Mouse (Mus musculus) heart, postnatal 4 days (tissue): ENCODE data around the gene Hoxd4. TPM values are rescaled to one million over a fixed set of nuclear protein-coding genes. Genes with fewer than 3 reads are reported as not detected.

ENCODE experiments used
- DNase-seq: peaks from one replicate; pipeline ENCODE4 v3.0.0; 2021
- total RNA-seq, 2 experiments: library from RNA; stranded (reverse); gene quantifications; 2 replicates each; pipeline ENCODE4 v1.2.3; 2021

Hoxd4 gene
- total RNA-seq = under 1 TPM; 0.45 TPM

DNA sequence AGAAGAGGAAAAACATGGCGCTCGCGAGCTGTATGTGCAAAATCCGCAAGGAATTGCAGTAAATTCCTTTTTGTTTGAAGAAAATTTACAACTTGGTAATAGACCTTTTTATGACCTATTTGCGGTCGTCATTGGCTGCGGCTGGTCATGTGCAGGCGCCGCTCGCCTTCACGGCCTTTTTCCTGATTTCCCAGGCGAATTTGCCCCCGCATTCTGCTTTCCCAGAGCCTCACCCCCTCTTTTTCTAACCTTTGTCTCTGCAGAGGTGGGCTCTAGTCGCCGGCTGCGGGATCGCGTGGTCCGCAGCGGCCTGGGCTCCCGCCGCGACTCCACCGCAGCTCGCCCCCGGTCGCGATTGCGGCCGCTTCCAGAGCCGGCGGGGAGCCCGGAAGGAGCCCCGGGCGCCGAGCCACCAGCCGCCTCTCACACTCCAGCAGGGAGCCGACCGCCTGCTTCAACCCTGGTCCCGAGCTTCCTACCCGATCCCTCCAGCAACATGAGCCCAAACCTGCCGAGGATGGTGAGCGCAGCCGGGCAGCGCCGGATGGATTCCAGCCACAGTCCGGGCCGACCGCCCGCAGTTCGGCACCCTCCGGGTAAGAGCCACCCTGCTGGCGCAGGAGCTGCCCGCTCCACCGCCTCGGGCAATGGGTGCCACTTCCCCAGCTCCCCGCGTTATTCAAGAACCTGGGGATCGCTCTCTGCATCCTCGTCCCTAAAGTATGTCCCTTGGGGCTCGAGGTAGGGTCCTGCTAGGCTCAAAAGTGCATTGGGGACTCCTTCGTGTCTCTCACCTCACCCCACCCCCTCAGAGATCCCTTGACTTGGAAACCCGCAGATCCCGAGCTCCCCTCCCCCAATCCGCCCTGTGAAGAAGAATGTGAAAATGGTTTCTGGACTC lies at the start of gene Hoxd4, which contains the start of gene Hoxd3:
Gene Hoxd4 (plus strand): TSS at position 209 of the 901 bp plus-strand sequence.
Gene Hoxd3 (plus strand): TSS at position 207 of the 901 bp plus-strand sequence.
- DNase-seq = peak; percentile 41

DNA sequence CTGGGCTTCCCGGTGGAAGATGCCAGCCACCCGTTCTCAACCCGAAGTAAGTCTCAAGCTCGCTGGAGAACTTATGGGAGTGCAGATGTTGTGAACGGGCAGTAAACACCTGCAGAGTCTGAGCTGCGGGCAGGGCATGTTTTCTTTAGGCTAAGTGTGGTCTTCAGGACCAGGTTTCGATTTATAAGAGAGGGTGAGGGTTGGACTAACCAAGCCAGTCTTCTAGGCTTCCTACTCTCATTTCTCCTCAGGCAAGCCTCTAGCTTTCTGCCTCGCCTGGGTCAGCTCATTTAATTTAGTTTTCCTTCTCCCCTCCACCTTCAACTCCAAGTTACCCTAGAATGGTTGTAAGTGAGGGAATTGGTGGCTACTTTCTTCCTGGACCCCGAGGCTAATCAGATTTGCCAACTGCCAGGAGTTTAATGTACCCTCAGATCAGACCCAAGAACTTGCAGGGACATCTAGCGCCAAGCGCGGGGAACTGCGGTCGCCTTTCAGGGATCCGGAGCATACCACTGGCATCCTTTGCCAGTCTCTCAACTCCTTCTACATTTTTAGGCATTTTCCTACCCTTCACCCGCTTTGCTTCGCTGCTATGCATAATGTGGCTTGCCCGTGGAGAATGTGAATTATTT lies 48.3 kb upstream of the Hoxd4 start:
- peak; percentile 62 for DNase-seq

DNA sequence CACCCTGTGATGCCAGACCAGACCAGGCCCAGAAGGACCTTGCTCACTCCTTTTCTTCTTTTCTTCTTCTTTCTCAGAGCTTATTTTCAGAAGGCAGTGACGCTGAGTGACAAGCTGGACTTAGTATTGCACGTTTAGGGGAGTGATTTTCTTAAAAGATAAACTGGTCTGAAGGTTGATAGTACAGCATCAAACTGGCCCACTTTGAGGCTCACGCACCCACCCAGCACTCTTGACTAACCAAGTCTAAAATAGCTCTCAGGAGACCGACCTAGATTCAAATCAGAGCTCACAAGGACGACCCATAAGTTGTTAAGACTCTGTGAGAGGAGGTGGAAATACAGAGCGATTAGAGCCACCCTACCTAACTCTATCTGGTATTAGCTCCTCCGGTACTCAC lies 45.3 kb upstream of the Hoxd4 start:
- no peak for DNase-seq

DNA sequence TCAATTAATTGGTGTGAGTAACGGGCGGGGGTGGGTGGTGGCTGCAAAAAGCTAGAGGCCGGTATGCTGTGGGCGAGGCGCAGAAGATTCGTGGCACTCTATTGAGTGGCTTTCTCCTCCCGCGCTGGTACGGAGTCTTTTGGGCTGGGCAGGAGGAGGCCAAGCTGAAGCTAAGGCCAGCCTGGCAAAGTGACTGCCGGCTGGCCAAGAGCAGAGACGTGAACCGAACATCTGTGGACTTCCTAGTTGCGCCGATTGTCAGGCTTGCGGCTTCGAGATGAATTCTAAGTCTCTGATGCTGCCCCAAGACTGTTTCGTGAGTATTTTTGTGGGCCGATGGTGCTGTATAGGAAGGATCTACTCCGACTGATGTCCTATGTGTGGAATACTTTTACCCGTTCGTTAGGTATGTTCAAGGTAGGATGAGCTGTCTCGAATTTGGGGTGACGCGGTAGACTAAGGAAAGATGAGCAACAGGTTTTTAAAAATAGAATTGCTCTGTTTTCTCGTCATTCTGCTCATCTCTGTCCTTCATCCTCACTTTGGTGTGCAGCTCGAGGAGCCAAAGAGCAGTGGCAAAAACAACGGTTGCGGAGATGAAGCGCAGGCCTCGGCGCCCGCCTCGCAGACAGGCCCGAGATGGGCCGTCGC lies 44.4 kb upstream of the Hoxd4 start:
- no peak for DNase-seq

DNA sequence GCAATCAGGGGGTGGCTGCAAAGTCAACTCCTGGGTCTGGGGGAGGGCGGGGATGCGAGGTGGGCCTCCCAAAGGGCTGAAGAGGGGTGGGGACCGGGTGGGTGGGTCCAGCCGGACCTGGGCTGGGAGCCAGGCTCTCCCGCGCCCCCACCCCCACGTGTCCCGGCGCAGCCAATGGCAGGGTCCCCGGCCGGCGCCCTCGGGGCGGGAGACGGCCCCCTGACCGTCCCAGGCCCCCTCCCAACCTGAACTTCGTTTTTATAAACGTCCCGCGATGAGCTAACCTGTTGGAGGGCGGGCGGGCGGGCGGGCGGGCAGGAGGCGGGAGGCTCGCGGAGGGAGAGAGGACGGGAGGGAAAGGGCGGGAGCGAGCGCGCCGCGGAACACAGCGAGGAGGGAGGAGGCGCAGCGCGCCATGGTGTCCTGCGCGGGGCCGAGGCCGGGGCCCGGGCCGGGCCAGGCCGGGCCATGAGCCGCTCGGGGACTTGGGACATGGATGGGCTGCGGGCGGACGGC lies 43.8 kb upstream of the Hoxd4 start, which contains the start of gene Hoxd13:
Gene Hoxd13 (plus strand): TSS at position 469 of the 516 bp plus-strand sequence.
- no peak for DNase-seq

DNA sequence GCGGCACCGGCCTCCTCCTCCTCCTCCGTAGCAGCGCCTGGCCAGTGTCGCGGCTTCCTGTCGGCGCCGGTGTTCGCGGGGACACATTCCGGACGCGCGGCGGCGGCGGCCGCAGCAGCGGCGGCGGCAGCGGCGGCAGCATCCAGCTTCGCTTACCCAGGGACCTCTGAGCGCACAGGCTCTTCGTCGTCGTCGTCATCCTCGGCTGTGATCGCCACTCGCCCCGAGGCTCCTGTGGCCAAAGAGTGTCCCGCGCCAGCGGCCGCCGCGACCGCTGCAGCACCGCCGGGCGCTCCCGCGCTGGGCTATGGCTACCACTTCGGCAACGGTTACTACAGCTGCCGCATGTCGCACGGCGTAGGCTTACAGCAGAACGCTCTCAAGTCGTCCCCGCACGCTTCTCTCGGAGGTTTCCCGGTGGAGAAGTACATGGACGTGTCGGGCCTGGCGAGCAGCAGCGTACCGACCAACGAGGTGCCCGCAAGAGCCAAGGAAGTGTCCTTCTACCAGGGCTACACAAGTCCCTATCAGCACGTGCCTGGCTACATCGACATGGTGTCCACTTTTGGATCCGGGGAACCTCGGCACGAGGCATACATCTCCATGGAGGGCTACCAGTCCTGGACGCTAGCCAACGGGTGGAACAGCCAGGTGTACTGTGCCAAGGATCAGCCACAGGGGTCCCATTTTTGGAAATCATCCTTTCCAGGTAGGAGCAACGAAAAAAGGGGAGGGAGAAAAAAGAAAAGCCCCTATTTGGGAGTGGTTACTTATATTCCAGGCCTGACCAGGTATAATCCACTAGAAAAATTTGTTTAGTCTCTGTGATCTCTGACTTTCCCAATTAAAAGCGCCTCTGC lies 43.1 kb upstream of the Hoxd4 start:
- no peak for DNase-seq

DNA sequence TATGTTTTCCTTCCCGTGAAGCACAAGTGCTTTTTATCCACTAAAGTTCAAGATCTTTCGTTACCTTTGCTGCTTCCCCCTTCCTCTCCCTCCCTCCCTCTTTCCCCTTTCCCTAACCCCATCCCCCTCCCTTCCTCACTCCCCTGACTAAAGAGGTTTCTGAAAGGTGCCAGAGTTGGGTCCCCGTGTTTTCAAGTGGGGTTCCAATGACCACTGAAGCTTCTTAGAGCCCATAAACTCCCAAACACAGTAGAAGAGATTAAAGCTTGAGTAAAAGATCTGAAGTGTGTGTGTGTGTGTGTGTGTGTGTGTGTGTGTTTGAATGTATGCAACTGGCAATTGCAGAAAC lies 42.5 kb upstream of the Hoxd4 start:
- DNase-seq = no peak

DNA sequence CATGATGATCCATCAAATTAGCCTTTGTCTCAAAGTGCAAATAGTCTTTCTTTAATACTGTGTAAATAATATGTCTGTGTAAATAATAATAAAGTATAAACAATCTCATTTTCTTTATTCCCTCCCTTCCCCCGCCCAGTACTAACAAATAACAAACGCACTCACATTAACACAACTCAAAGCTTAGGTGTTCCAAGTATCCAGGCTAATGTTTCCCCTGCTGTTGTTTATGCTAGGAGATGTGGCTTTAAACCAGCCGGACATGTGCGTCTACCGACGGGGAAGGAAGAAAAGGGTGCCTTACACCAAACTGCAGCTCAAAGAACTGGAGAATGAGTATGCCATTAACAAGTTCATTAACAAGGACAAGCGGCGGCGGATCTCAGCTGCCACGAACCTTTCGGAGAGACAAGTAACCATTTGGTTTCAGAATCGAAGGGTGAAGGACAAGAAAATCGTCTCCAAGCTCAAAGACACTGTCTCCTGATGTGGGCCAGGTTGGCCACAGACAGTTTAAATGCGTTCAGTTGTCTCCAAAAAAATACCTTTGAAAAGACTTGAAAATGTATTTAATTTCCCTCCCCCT lies 42.0 kb upstream of the Hoxd4 start:
- no peak for DNase-seq

DNA sequence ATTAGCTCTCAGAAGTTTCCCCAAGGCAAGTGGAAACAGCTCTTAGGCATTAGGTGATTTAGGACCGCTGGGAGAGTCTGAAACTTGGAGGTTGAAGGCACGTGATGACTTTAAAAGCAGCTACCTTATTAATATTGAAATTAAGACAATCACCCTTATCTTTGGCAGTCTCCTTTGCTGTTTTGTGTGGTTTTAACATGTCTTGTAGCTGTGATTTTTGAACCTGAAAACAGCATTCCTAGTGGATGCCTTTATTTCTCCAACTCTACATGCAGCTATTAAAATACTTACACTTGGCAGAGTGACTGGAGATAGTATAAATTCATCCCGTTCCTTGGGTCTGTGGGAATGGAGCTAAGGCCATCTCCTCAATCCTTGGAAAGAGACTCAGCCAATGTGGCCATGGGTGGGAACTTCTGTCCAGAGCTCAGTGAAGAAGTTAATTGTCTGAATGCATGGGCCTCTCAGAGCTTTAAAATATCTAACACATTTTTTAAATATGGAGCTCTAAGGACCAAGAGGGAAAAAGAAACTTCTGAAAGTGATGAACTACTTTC lies 41.0 kb upstream of the Hoxd4 start:
- no peak for DNase-seq

DNA sequence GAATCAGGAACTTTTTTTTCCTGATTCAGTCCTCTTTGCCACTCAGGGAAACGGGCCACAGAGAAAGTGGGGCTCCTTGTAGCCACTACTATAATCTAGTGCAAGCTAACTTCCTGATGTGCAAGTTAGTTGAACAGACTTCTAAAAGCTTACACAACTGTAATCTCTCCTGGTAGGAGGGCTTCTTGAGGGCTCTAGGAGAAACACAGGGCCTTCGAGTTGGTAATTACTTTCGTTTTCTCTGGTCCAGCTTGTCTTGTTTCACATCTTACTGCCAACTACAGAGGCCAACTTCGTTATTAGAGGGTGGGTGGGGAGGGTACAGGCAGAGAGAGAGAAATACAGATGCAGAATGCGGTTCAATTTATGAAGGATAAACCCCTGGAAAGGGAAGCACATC lies 39.9 kb upstream of the Hoxd4 start:
- DNase-seq = no peak

DNA sequence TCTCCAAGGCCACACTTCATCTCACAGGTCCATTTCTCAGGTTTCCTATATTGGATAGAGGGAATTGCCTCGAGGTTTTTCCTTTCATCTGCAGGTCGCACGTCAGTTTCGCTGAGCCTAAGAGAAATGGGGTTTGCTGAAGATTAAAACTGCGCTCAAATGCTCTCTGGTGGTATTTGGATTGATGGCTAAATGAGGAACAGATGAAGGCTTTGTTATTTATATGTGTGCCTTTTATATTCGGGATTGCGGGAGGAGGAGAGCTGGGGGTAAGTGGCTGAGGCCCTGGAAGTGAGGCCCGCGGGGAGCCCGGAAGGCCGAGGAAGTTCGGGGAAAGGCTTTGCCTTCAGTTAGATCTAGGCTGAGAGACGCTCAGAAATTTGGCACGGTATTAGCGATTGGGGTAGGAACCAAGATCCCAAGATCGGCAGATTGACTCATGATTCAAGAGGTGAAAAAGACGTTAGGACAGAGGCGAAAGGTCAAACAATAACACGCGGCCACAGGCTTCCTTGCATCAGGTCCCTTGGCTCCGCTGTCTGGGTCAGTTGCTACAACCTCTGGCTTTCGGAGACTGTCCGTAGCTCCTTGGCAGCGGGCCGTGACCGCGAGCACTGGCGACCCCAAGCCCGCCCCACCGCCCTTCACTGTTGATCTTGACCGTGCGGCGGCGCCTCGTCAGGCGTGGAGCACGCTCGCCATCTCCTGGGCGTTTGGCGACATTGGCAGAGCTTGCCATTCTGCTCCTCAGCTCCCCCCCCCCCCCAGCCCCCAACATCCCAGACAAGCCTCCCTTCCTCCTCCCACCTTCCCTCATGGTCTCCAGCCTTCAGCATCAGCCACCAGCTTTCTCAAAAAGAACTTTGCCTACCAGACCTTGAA lies 39.0 kb upstream of the Hoxd4 start:
- DNase-seq = peak; percentile 75

DNA sequence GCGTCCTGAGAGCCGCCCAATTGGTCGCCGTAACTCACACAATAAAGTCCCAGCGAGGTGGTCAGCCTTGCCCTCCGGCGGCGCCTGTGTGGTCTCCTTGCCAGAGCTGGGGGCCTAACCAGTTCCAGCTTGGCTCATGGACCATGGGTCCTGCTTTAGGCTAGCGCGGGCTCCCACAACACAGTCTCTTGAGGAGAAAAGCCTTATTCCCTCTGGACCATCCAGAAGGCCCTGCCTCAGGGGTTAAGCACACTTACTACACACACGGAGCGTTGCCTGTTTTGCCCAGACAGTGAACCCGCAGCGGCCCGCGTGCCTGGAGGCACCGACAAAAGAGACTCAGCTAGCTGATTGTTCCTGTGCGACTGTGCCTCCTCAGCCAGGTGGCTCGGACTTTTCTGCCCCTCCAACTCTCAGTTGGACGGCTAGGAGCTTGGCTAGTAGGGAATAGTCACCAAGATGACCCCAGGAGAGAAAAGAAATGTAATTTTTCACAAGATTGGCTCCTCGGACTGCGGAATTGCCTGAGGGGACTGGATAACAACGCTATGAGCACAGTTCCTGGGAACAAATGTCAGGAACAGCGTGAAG lies 37.8 kb upstream of the Hoxd4 start:
- no peak for DNase-seq

DNA sequence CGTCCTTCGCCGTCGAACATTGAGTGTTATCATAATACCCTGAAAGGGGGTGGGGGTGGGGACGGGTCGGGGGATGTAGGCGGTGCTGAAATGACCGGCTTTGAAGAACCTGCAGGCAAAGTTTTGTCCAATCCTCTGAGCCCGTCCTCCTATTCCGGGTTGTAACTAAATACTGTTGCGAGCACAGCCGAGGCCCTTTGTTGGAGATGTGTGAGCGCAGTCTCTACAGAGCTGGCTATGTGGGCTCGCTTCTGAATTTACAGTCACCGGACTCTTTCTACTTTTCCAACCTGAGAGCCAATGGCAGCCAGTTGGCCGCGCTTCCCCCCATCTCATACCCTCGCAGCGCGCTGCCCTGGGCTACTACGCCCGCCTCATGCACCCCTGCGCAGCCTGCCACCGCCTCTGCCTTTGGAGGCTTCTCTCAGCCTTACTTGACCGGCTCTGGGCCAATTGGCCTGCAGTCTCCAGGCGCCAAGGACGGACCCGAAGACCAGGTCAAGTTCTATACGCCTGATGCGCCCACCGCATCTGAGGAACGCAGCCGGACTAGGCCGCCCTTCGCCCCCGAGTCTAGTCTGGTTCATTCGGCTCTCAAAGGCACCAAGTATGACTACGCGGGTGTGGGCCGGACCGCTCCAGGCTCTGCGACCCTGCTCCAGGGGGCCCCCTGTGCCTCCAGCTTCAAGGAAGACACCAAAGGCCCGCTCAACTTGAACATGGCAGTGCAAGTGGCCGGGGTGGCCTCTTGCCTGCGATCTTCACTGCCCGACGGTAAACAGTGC lies 36.7 kb upstream of the Hoxd4 start, which contains the start of gene Hoxd12:
Gene Hoxd12 (plus strand): TSS at position 133 of the 785 bp plus-strand sequence.
- no peak for DNase-seq

DNA sequence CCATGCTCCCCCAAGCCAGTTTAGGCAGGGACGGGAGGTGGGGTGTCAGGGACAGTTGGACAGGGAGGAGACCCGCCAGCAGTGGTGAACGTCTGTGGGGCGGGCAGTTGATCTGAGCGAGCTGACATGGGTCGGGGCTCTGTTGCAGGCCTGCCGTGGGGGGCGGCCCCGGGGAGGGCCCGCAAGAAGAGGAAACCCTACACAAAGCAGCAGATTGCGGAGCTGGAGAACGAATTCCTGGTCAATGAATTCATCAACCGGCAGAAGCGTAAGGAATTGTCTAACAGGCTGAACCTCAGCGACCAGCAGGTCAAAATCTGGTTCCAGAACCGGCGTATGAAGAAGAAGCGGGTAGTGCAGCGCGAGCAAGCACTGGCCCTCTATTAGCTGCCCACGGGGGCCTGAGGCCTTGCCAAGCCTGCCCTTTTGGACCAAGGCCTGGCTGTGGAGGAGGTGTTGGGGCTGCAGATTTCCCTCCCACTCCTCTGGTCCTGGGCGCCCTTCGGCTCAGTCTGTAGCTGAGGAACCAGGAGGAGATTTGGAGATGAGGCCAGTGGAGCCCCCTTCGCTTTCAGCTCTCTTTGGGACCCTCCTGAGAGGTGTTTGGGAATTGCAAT lies 36.0 kb upstream of the Hoxd4 start:
- DNase-seq = no peak

DNA sequence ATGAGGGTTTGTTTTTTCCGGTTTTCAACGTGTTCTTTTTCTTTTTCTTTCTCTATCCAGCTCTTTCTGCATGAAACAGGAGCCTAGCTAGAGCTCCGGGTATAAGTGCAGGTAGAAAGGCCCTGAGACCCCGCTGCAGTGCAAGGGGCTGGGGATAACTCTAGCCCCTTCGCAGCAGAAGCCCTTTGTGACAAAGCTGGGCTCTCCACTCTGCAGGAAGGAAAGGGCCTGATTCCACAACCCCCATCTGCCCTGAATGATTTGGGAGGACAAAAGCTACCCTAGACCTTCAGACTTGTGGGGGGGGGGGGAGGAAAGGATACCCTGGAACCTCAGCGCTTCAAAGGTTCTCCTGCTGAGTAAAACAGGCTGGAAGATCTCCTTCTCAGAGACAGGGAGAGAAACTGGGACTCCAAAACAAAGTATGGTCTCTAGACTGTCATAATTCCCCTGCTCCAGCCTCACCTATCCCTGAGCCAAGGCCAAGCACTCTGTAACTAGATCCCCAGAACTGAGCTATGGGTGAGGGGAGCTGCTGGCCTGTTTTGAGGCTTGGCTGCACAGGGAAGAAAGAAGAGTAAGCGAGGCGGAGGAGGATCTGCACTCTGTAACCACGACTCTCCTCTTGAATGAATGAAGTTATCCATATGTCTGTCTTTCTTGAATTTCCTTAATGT lies 35.2 kb upstream of the Hoxd4 start:
- no peak for DNase-seq

DNA sequence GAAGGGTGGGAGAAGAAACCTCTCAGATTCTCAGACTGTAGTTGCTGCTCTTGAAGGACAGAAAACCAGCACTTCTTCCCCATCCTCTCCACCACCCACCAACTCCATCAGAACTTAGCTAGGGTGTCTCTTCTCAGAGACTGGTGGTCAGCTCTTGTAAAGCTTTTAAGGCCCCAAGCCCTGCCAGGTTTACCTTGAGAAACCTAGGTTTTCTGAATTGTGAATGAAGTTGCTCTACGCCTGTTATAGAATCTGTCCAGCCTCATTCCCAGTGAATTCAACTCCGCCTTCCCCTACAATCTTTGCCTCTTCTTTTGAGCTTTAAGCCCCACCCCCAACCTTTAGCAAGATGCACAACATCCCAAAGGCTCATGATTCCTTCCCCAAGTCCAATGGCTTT lies 34.6 kb upstream of the Hoxd4 start:
- no peak for DNase-seq

DNA sequence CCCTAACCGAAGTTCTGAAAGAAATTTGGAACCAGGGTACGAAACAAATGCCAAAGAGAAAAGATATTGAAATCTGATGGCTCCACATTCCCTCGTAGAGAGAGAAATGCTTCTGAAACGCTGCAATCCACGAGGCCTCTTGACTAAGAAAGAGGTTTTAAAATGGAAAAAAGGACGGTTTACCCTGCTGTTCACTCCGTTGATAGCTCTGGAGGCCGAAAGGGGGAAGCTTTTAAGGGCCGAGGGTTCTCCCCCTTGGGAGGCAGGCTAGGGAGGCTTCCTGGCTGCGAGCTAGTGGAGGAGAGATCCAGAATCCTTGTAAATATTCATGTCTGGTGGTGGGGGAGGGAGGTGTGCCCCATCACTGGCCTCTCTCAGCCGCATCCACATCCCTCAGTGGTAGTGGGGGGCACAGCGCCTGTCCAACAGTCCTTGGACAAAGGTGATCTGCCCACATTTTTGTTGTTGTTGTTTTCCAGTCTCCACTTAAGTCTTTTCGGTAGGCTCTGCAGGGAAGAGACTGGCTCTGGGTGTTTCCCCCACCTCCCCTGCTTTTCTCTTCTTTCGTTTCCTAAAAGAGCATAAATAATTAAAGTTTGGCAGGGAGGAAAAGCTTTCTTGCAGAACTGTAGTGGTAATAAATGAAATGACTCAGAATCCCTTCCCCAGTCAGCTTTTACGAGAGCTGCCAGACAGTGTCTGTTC lies 32.7 kb upstream of the Hoxd4 start, which contains the start of gene Hoxd11:
Gene Hoxd11 (plus strand): TSS at position 667 of the 705 bp plus-strand sequence.
- DNase-seq = no peak
